Mouse (Mus musculus) layer of hippocampus, adult 8-10 months (tissue): ENCODE measurements around the gene Crb2. TPM values are rescaled to one million over a fixed set of nuclear protein-coding genes. Genes with fewer than 3 reads are reported as not detected.

Experiments
- DNase-seq, 2 experiments: peaks; one replicate each; pipeline ENCODE4 v3.0.0; 2022; ENCODE audit warnings: low spot score in 2 of 2
- total RNA-seq, 4 experiments: library from RNA; stranded (reverse); gene quantifications; 2 replicates each; pipeline ENCODE4 v1.2.4; 2022

Gene Crb2
- total RNA-seq, 4 experiments from 2014 or later, result 2.8 to 6.0 (median 4.7) TPM

GRCm38 (mm10) chr2:37797046-37797445 lies 21.0 kb downstream of the Crb2 start:
- no peak for DNase-seq

GRCm38 (mm10) chr2:37799137-37799536 lies 23.1 kb downstream of the Crb2 start:
- no peak for DNase-seq

- no peak for DNase-seq
Observed at GRCm38 (mm10) chr2:37801687-37802086, 25.6 kb downstream of the Crb2 start.

- DNase-seq, result peak; percentile 60 to 65
Observed at GRCm38 (mm10) chr2:37802610-37803212, 26.7 kb downstream of the Crb2 start.

- DNase-seq, result no peak
Observed at GRCm38 (mm10) chr2:37811682-37812081, 35.6 kb downstream of the Crb2 start.

GRCm38 (mm10) chr2:37812401-37812800 lies 36.4 kb downstream of the Crb2 start:
- no peak for DNase-seq

- DNase-seq, result no peak
Observed at GRCm38 (mm10) chr2:37814820-37815361, 38.8 kb downstream of the Crb2 start.

GRCm38 (mm10) chr2:37815676-37816075 lies 39.6 kb downstream of the Crb2 start:
- DNase-seq, result peak; percentile 56 to 83

- DNase-seq, result no peak
Observed at GRCm38 (mm10) chr2:37818761-37819525, 42.9 kb downstream of the Crb2 start.

- DNase-seq, result no peak
Observed at GRCm38 (mm10) chr2:37819526-37820152, 43.6 kb downstream of the Crb2 start.

- no peak for DNase-seq
Observed at GRCm38 (mm10) chr2:37822122-37822521, 46.1 kb downstream of the Crb2 start.

- no peak for DNase-seq
Observed at GRCm38 (mm10) chr2:37823826-37824225, 47.8 kb downstream of the Crb2 start.

GRCm38 (mm10) chr2:37829758-37830275 lies 53.8 kb downstream of the Crb2 start:
- DNase-seq, result no peak

- no peak for DNase-seq
Observed at GRCm38 (mm10) chr2:37832253-37832652, 56.2 kb downstream of the Crb2 start.

- no peak for DNase-seq
Observed at GRCm38 (mm10) chr2:37836926-37837325, 60.9 kb downstream of the Crb2 start.

- no peak for DNase-seq
Observed at GRCm38 (mm10) chr2:37837542-37837941, 61.5 kb downstream of the Crb2 start.

- no peak for DNase-seq
Observed at GRCm38 (mm10) chr2:37838202-37838984, 62.3 kb downstream of the Crb2 start.

GRCm38 (mm10) chr2:37839922-37840321 lies 63.9 kb downstream of the Crb2 start:
- no peak for DNase-seq

- DNase-seq, result no peak
Observed at GRCm38 (mm10) chr2:37842151-37842569, 66.1 kb downstream of the Crb2 start.

GRCm38 (mm10) chr2:37842719-37843118 lies 66.7 kb downstream of the Crb2 start:
- DNase-seq, result no peak
